Mouse (Mus musculus) gastrocnemius, adult 2 months (tissue): ENCODE measurements at regions not wholly inside any gene's neighbourhood (a gene's known extent, or its start where the extent isn't known, plus 50 kb on each side); places are given as distances from the start of the nearest gene placed in this dataset.
"Not testable (repeated sequence)": the region's sequence is repeated elsewhere in the genome, so short reads cannot be mapped to it uniquely, and the experiment has no call there.

Experiments used
- DNase-seq: peaks from one replicate; pipeline ENCODE4 v3.0.0; 2022
- H3K27ac ChIP-seq: fragments of 200-600 bp; 2 replicates; pipeline ENCODE4 v1.8.1; 2022; ENCODE audit warnings: mild to moderate bottlenecking
- H3K4me3 ChIP-seq: fragments of 200-600 bp; 2 replicates; pipeline ENCODE4 v1.8.1; 2022; ENCODE audit warnings: mild to moderate bottlenecking, moderate library complexity
- CTCF ChIP-seq: fragments of 200-600 bp; IDR thresholded peaks from 2 replicates; pipeline ENCODE4 v1.8.1; 2022; ENCODE audit warnings: antibody characterized with exemption, mild to moderate bottlenecking, moderate library complexity
- intact Hi-C: fragments of 180-260 bp; cut with DNase I; formaldehyde crosslinking; loops from one replicate; pipeline ENCODE4 v1.15.1; 2025

DNA sequence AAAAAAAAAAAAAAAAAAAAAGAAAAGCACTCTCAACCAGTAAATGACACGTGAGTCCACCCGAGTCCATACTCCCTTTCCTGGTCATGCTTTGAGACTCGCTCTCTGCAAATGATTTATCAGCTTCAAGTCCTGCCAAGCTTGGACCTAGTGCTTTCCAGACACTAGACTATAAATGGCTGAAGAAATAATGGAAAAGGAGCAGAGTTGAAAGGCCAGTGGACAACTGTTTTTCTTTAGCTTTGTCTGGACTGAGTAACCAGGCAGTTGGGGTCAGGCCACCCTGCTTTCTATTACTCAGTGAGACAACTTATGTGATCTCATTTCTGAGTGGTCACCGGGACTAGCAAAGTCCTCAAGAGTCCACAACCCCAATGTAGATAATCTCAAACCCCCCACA is 112.9 kb downstream of the Kcns3 start:
- DNase-seq, result no peak
- Histone ChIP-seq H3K27ac (no peak overlapping the region), H3K4me3 (no peak overlapping the region)
- intact Hi-C loops, result no loop called here
- TF ChIP-seq CTCF, result no peak

- TF ChIP-seq CTCF, result no peak
- H3K27ac ChIP-seq, result no peak overlapping the region
These were observed 130.0 kb downstream of the Kcns3 start for GRCm38 (mm10) chr12:11020571-11021545.

GRCm38 (mm10) chr12:11011159-11011558 is 139.7 kb downstream of the Kcns3 start:
- no peak for TF ChIP-seq CTCF
- Histone ChIP-seq H3K4me3 (no peak overlapping the region), H3K27ac (no peak overlapping the region)
- DNase-seq, result no peak
- intact Hi-C loops, result no loop called here

More at GRCm38 (mm10) chr12:11020571-11021545, 130.0 kb downstream of the Kcns3 start:
- DNase-seq, result no peak
- H3K4me3 ChIP-seq, result no peak overlapping the region
- intact Hi-C loops, result no loop called here

GRCm38 (mm10) chr12:10984295-10984694 is 166.6 kb downstream of the Kcns3 start:
- no peak overlapping the region for H3K4me3 ChIP-seq
- no peak for DNase-seq
- no peak for TF ChIP-seq CTCF
- intact Hi-C loops, result no loop called here
- no peak overlapping the region for H3K27ac ChIP-seq

GRCm38 (mm10) chr12:10949184-10949583 is 201.7 kb downstream of the Kcns3 start:
- no peak for DNase-seq
- no peak overlapping the region for H3K27ac ChIP-seq

DNA sequence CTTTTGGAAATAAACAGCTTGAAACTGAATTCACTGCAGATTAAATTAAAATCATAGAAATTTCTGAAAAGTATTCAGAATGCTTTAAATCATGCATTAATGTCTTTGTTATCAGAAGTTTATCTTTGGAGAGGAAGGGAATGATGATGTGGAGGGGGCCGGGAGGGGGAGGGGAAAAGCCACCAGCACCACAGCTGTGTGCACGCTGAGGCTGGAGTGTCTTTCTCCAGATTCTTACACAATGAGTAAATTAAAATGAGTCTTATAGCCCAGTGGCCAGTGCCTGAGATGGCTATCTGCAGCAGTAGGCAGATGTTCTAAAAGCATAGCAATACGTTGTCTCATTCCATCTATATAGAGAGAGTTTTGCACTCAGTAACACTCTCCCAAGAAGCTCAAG is 209.8 kb downstream of the Kcns3 start:
- TF ChIP-seq CTCF, result no peak
- DNase-seq, result no peak
- Histone ChIP-seq H3K4me3 (no peak overlapping the region), H3K27ac (no peak overlapping the region)
- intact Hi-C loops, result no loop called here

More at GRCm38 (mm10) chr12:10949184-10949583, 201.7 kb downstream of the Kcns3 start:
- intact Hi-C loops, result no loop called here
- no peak overlapping the region for H3K4me3 ChIP-seq
- no peak for TF ChIP-seq CTCF

DNA sequence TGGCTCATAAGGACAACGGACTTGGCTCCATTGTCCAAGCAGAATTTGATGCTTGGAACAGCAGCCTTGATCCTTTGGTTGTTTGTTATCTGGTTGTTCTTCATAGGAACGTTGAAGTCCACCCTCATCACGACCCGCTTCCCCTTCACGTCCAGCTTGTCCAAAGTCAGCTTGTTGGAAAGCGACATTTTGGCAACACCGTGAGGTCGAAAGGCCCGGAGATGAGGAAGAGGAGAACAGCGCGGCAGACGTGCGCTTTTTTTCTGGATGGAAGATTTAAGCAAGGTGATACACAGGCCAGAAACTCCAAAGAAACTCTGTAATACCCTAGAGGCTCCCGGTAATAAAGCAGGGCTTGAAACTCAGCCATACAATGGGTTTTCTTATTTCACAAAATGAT is 250.8 kb downstream of the Kcns3 start:
- intact Hi-C loops, H3K4me3 ChIP-seq, H3K27ac ChIP-seq, DNase-seq: not testable (repeated sequence)

- no peak overlapping the region for H3K4me3 ChIP-seq
- H3K27ac ChIP-seq, result no peak overlapping the region
- intact Hi-C loops, result no loop called here
- TF ChIP-seq CTCF, result no peak
- no peak for DNase-seq
These were observed 272.1 kb downstream of the Kcns3 start for GRCm38 (mm10) chr12:10878791-10879190.

GRCm38 (mm10) chr12:10874589-10875554 is 276.0 kb downstream of the Kcns3 start:
- Histone ChIP-seq H3K27ac (no peak overlapping the region), H3K4me3 (no peak overlapping the region)
- no peak for TF ChIP-seq CTCF
- intact Hi-C loops, result no loop called here
- DNase-seq, result no peak

GRCm38 (mm10) chr12:10873716-10874401 is 277.0 kb downstream of the Kcns3 start:
- intact Hi-C loops, result no loop called here
- TF ChIP-seq CTCF, result no peak
- no peak overlapping the region for H3K27ac ChIP-seq
- no peak overlapping the region for H3K4me3 ChIP-seq
- DNase-seq, result no peak

DNA sequence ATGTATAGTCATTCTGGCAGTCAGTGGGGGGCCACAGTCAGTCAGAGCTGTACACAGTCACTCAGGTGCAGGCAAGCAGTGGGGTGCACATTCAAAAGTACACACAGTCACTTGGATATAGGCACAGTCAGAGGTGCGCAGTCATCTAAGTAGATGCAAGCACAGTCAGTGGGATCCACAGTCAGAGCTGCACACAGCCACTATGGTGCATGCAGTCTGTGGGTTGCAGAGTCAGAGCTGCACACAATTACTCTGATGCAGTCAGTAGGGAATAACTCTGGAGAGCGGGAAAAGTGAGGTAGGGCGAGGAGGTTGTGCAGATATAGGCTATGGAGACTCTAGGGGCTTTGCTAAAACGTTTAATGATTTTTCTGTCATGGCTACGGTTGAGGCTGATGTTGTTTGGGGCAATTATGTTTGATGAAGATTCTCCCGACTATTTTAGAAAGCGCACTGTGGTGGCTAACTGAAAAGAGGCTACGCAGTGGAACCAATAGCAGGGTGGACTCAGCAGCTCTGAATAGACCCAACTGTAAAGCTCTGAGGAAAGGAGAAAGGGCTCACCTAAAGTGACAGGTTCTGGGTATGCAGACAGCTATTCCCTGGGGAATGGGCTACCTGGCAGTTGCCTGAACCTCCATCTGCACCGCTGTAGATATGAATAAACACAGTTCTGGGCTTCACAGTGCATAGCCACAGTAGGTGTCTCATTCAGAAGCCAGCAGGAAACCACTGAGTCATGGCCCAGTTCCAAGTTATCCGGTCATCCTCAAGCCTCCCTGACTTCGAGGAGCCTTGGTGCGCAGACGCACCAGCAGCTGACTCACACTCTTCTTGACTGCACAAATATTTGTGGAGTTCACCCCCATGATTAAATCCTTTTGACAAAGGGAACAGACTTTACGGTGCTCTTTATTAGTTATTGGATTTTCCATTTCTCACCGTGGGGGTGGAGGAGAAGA is 282.9 kb downstream of the Kcns3 start:
- TF ChIP-seq CTCF, result no peak
- Histone ChIP-seq H3K4me3 (no peak overlapping the region), H3K27ac (no peak overlapping the region)
- intact Hi-C loops, result no loop called here
- DNase-seq, result no peak
